Mouse (Mus musculus) spleen, adult 18-20 months (tissue): ENCODE measurements around the gene Gstk1.
A peak's percentile ranks its signal among the peaks of the same experiment; 100 is the strongest.

Source experiments
- DNase-seq, 2 experiments: peaks; one replicate each; pipeline ENCODE4 v3.0.0; 2022; ENCODE audit warnings: mixed read lengths in 2 of 2

Gene Gstk1

GRCm38 (mm10) chr6:42245711-42246353 is at the start of gene Gstk1:
Gstk1 (plus strand) TSS chr6:42245935.
- DNase-seq: peak; percentile 76 to 78

GRCm38 (mm10) chr6:42197710-42198109 is 48.0 kb upstream of the Gstk1 start:
- DNase-seq: no peak

- no peak for DNase-seq
These were observed 46.2 kb upstream of the Gstk1 start for GRCm38 (mm10) chr6:42199498-42199897.

- no peak for DNase-seq
These were observed 30.7 kb upstream of the Gstk1 start, which contains the start of gene Tas2r144 for GRCm38 (mm10) chr6:42215028-42215427. Tas2r144 (plus strand) TSS chr6:42215328.

GRCm38 (mm10) chr6:42222286-42222685 is 23.4 kb upstream of the Gstk1 start:
- DNase-seq: no peak

- no peak for DNase-seq
These were observed 20.7 kb upstream of the Gstk1 start for GRCm38 (mm10) chr6:42225046-42225445.

- DNase-seq: peak; percentile 21 to 65
These were observed 18.3 kb upstream of the Gstk1 start for GRCm38 (mm10) chr6:42227240-42228101.

GRCm38 (mm10) chr6:42229610-42230009 is 16.1 kb upstream of the Gstk1 start:
- DNase-seq: no peak

- no peak for DNase-seq
These were observed 14.5 kb upstream of the Gstk1 start for GRCm38 (mm10) chr6:42231191-42231590.

GRCm38 (mm10) chr6:42237276-42237805 is 8.4 kb upstream of the Gstk1 start:
- no peak for DNase-seq

GRCm38 (mm10) chr6:42241311-42242045 is 4.3 kb upstream of the Gstk1 start:
- DNase-seq: no peak

GRCm38 (mm10) chr6:42247173-42247572 is 1.4 kb downstream of the Gstk1 start:
- no peak for DNase-seq

- DNase-seq: no peak
These were observed 2.2 kb downstream of the Gstk1 start for GRCm38 (mm10) chr6:42247981-42248380.

- DNase-seq: no peak
These were observed 6.1 kb downstream of the Gstk1 start for GRCm38 (mm10) chr6:42251791-42252190.

GRCm38 (mm10) chr6:42253103-42253502 is 7.4 kb downstream of the Gstk1 start:
- DNase-seq: no peak

- DNase-seq: peak; percentile 48 to 65
These were observed 11.6 kb downstream of the Gstk1 start for GRCm38 (mm10) chr6:42257303-42257863.

GRCm38 (mm10) chr6:42260430-42260829 is 14.7 kb downstream of the Gstk1 start:
- DNase-seq: no peak

GRCm38 (mm10) chr6:42261524-42262170 is 15.9 kb downstream of the Gstk1 start, which contains the start of gene Tmem139:
Tmem139 (plus strand) TSS chr6:42261970.
- no peak for DNase-seq

- peak; percentile 95 to 96 for DNase-seq
These were observed 19.0 kb downstream of the Gstk1 start, which contains the start of gene Casp2 for GRCm38 (mm10) chr6:42264626-42265312. Casp2 (plus strand) TSS chr6:42264985.

- DNase-seq: no peak
These were observed 19.9 kb downstream of the Gstk1 start for GRCm38 (mm10) chr6:42265391-42266330.
